Mouse (Mus musculus) left cerebral cortex, postnatal 14 days (tissue): ENCODE results near the gene Prkn. TPM values are rescaled to one million over a fixed set of nuclear protein-coding genes. Genes with fewer than 3 reads are reported as not detected.
"Not testable (repeated sequence)": the region's sequence is repeated elsewhere in the genome, so short reads cannot be mapped to it uniquely, and the experiment has no call there.

Experiments
- DNase-seq, 2 experiments: peaks; one replicate each; pipeline ENCODE4 v3.0.0; 2021 to 2022; ENCODE audit warnings: low spot score in 2 of 2, mixed read lengths in 1 of 2
- intact Hi-C: fragments of 180-260 bp; cut with DNase I; formaldehyde crosslinking; loops from one replicate; pipeline ENCODE4 v1.15.1; 2025
- total RNA-seq, 2 experiments: library from RNA; stranded (reverse); gene quantifications; 2 replicates each; pipeline ENCODE4 v1.2.3; 2021

Prkn gene
- total RNA-seq, 2 experiments from 2014 or later, result 16.3 to 16.7 TPM

GRCm38 (mm10) chr17:11972969-11973787 lies 1133.0 kb downstream of the Prkn start:
- intact Hi-C loops, result loop anchor here (10.0 kb wide), 1 partner anchor 298 kb away; no protein-coding TSS in a partner anchor
- no peak for DNase-seq

GRCm38 (mm10) chr17:11975062-11975607 lies 1135.0 kb downstream of the Prkn start:
- intact Hi-C loops, result loop anchor here (5.0 to 10.0 kb wide), 2 partner anchors 300 to 1658 kb away; partner anchors contain the start of gene Qk
- peak; percentile 58 to 65 for DNase-seq

DNA sequence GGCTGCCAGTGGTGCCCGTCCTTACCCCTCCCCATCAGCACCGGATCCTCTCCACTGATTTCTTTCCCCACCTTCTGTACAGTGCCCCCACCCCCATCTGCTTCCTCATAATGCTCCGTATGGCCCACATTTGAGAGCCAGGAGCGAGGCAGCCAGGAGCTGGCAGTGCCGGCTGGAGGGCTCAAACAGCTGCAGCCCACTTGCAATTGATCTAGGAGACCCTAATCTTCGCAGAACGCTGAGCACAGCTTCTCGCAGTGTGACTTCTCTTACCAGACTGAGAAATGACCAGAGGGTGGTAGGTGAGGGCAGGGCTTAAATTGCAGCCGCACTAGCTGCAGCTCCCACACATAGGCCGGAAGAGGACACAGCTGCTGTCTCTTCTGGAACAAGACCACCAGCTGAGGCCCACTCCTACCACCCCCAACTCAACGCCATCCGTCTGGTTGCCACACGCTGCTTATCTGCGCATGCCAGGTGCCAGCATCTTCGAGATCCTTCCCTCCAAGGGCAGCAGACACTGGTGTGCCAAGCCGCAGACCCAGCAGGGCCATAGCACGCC lies 1138.2 kb downstream of the Prkn start:
- DNase-seq, result peak in 1 of 2 experiments; percentile 20
- intact Hi-C loops, result loop anchor here (5.0 to 10.0 kb wide), 2 partner anchors 304 to 1661 kb away; partner anchors contain the start of gene Qk

- intact Hi-C loops, result no loop called here
- DNase-seq, result no peak
These were observed 1141.5 kb downstream of the Prkn start for GRCm38 (mm10) chr17:11981666-11982065.

- no peak for DNase-seq
These were observed 1148.1 kb downstream of the Prkn start for GRCm38 (mm10) chr17:11988110-11988837.

GRCm38 (mm10) chr17:11989296-11989695 lies 1149.1 kb downstream of the Prkn start:
- DNase-seq, result no peak
- intact Hi-C loops, result no loop called here

More at GRCm38 (mm10) chr17:11988110-11988837, 1148.1 kb downstream of the Prkn start:
- intact Hi-C loops, result no loop called here

DNA sequence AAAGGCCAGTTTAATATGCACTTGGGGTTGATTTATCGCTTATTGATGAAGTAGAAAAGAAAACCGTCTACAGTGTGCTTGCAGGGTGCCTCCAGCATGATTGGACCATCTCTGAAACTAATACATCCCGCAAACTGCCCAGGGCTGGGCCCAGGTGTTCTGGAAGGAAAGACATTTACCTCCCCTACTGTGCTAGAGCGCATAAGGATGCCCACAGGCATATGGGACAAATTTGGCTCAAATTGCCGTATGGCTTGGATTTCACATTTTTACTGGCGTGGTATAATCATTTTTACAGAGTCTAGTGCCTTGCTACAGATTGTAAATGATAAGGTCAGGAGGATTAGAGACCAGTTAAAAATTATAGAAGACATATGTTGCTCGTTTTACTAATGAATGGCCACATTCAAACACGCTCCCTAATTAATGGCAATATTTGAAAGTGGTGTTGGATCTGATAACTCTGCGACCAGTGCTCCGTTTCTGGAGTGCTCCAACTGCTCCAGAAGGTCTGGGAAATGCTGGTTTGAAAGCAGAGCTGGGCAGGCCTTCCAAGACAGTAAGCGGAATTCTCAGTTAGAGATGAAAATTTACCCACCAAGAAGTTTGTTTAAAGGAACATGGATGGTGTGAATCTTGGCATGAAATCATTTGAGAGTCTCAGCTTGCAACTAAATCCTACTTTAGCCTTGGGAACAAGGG lies 1150.4 kb downstream of the Prkn start:
- intact Hi-C loops, result no loop called here
- no peak for DNase-seq

DNA sequence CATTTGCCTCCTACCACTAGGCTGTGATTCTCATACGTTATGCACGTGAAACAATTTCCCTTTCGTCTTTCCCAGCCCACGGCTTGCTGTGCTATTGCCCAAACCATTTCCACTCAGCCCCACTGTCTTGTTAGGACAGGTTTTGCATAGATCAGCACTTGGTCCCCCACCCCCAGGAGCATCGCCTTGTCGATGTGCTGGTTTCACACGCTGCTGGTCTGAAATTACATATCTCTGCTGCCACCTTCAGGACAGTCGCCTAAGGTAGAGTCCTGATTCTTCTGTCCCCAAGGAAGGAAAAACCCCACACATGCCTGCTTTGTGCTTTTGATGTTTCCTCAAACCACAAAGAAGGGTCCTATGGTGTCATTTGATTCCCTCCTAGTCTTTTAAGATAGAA lies 1153.1 kb downstream of the Prkn start:
- DNase-seq, result peak; percentile 59 to 73
- intact Hi-C loops, result no loop called here

DNA sequence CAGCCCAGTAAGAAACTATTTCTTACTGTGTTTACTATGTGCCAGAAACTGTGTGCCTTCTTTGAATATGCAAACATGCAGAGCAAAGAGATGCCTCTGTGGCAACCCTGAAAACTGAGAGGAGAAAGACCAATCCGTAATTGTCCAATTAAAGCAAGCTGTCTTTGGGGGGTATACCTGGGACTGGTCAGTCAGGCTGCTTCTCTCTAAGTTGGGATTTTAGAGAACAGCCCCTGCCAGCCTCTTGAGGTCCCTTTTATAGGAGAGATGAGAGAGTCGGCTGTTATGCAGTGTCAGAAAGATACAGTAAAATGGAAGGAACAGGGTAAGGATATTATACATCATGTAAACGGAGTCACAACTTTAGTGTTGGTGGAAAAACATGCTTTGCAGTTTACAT lies 1154.1 kb downstream of the Prkn start:
- intact Hi-C loops, result no loop called here
- no peak for DNase-seq

GRCm38 (mm10) chr17:11994754-11995153 lies 1154.6 kb downstream of the Prkn start:
- DNase-seq, intact Hi-C loops: not testable (repeated sequence)

- DNase-seq, result no peak
- intact Hi-C loops, result no loop called here
These were observed 1155.3 kb downstream of the Prkn start for GRCm38 (mm10) chr17:11995522-11995921.

- intact Hi-C loops, result no loop called here
- DNase-seq, result no peak
These were observed 1156.1 kb downstream of the Prkn start for GRCm38 (mm10) chr17:11996311-11996710.

DNA sequence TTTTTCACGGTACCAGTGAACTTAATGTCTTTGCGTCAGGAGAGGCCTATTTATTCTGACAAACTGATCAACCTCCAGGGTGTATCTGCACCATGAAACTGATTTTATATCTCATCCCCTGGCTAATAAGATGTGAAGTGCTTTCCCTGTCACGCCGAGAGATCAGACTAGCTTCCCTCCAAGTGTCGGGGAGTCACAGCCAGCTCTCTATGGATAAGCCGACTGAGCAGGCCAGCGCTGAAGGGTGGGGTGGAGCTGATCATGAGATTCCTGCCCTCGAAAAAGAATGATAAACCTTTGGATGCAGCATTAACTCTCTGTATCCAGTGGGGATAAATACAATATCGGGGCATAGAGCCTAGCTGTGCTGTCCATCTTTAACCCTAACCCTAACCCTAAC lies 1160.1 kb downstream of the Prkn start:
- no peak for DNase-seq
- intact Hi-C loops, result no loop called here

DNA sequence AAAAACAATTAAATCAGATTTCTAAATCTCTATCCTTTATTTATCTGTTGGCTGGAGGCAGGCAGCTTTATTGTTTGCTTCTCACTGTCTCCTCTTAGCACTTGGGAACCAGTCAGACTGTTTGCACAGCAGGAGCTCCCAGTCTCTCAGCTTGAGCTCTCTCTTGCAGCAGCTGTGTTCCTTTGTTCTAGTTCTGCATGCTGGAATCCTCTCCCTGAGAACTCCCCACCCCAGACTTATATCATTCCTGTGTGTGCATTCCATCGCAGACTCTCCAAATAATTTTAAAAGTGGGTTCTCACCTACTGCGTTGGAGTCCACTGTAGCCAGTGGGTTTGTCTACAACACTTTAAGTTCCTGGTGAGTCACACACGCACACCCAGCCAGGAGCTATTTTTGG lies 1181.1 kb downstream of the Prkn start:
- intact Hi-C loops, result no loop called here
- DNase-seq, result no peak

GRCm38 (mm10) chr17:12029362-12029761 lies 1189.2 kb downstream of the Prkn start:
- intact Hi-C loops, result no loop called here
- DNase-seq, result no peak

DNA sequence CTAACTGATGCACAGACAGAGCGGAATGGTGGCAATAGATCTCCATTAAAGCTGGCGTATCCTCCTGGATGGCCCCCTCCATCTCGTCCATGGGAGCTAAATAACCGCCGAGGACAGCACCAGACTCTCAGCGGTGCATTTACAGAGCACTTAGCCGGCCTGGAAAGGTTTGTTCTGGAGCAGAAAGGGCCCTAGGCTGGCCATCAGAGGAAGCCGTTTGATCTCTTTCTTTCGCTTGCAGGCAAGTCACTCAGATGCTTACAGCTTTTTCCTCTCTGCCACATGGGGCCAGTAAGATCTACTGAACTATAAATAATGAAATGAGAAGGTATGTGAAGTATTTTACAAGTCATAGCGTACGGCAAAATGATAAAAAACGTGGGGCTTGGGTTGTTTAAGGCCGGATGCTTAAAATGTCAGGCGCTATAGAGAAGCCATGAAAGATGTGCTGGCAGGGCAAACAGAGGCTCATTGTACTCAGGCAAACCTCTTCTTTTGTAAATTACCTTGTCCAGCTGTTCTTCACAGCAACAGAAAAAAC lies 1189.8 kb downstream of the Prkn start:
- no peak for DNase-seq
- intact Hi-C loops, result no loop called here

- no peak for DNase-seq
- intact Hi-C loops, result no loop called here
These were observed 1190.5 kb downstream of the Prkn start for GRCm38 (mm10) chr17:12030556-12031160.

DNA sequence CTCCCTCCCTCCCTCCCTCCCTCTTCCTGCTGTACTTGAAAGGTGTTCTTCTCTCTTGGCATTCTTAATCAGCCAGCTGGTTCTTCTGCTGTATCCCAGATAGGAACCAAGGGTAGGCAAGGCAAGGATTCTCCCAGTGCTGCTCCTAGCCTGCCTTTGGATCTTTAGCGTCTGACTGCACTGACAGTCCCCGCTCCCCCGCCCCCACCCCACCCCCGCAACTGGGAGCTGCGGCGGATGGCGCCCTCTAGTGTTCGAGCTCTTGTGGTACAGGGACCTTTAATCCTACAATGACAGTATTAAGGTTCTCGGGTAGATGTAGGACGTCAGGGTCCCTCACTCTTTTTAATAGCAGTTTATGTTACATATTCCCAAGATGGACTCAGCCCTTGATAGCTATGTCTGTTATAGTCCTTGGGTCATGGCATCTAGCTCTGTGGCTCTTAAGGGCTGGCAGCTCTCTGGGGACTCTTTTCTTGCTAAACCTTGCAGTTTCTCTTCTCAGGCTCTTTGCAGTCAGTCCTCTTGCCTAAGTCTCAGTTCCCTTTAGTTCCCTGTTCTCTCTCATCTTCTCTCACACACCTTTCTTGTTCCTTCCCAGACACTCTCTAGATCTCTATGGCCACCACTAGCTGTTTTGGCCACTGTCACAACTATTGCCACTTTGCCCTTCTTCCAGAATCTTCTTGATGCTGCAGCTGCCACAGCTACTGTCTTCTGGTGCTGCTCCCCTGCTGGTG lies 1191.2 kb downstream of the Prkn start:
- intact Hi-C loops, result no loop called here
- DNase-seq, result peak; percentile 77 to 82
